Mouse (Mus musculus): Measurements from ENCODE around the gene Hspa1a. TPM values are rescaled to one million over a fixed set of nuclear protein-coding genes. Genes with fewer than 3 reads are reported as not detected.
A peak's percentile ranks its signal among the peaks of the same experiment; 100 is the strongest.
"Not testable (repeated sequence)": the region's sequence is repeated elsewhere in the genome, so short reads cannot be mapped to it uniquely, and the experiment has no call there.

Gene Hspa1a
- total and polyA plus RNA-seq, 2 experiments from 2014 or later = 2.5 to 10.2 TPM

DNA sequence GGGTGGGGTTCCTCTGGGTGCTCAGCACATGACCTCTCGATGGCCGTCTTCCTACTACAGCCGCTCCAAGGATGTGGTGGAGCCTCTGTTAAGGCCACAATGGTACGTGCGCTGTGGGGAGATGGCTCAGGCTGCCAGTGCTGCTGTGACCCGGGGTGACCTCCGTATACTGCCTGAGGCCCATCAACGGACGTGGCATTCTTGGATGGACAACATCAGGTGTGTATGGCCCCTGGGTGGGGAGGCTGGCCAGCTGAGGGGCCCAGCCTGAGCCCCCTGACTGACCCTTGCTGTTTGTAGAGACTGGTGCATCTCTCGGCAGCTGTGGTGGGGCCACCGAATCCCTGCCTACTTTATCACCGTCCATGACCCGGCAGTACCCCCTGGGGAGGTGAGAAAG is 40.5 kb upstream of the Hspa1a start:
- H3K36me3 ChIP-seq (replicated peaks; ENCODE audit: control insufficient read depth, insufficient read depth, low read length) = peaks cover 72% of the 10 kb centered on the region
- no peak overlapping the region for H3K9ac ChIP-seq (replicated peaks; ENCODE audit: low read depth, low read length)
- no peaks in the 10 kb centered on the region for H3K9me3 ChIP-seq (replicated peaks; ENCODE audit: control insufficient read depth, low read length)
- H3K4me1 ChIP-seq (ENCODE audit: control insufficient read depth, insufficient read depth) = peaks cover 11% of the 10 kb centered on the region
- H3K27me3 ChIP-seq (ENCODE audit: control insufficient read depth, insufficient read depth, low read length) = no peaks in the 10 kb centered on the region
- TF ChIP-seq CTCF (IDR thresholded peaks at IDR 0.05; ENCODE audit: low read depth) (no peak), EP300 (IDR thresholded peaks at IDR 0.05; ENCODE audit: low read depth) (no peak)
- no peak overlapping the region for H3K4me2 ChIP-seq (ENCODE audit: low read depth, low read length)
- WGBS = 79% methylated on average over 13 of the region's 13 CpGs
- H3K4me3 ChIP-seq (ENCODE audit: low read depth, low read length) = no peak overlapping the region
- DNase-seq (ENCODE audit: low spot score) (no peak), ATAC-seq (ENCODE audit: insufficient read depth, low read depth) (no peak)
- no peak overlapping the region for H3K27ac ChIP-seq (ENCODE audit: low read depth)

DNA sequence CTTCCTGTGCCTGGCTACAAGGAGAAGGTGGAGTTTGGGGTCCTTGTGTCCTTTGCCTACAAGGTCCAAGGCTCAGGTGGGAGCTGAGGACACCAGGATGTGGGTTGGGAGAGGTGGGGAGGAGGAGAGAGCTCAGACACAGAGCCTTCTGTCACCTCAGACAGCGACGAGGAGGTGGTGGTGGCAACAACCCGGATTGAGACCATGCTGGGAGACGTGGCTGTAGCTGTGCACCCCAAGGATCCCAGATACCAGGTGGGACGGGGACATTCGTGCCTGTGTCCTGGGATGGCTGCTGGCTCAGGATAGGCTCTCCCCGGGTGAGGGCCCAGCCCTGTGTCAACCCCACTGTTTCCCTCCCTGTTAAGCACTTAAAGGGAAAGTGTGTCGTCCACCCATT is 39.5 kb upstream of the Hspa1a start:
- H3K27me3 ChIP-seq (ENCODE audit: control insufficient read depth, insufficient read depth, low read length) = no peaks in the 10 kb centered on the region
- H3K36me3 ChIP-seq (replicated peaks; ENCODE audit: control insufficient read depth, insufficient read depth, low read length) = peaks cover 72% of the 10 kb centered on the region
- no peak overlapping the region for H3K9ac ChIP-seq (replicated peaks; ENCODE audit: low read depth, low read length)
- H3K27ac ChIP-seq (ENCODE audit: low read depth) = no peak overlapping the region
- WGBS = 93% methylated on average over 8 of the region's 8 CpGs
- TF ChIP-seq EP300 (IDR thresholded peaks at IDR 0.05; ENCODE audit: low read depth) (no peak), CTCF (IDR thresholded peaks at IDR 0.05; ENCODE audit: low read depth) (no peak)
- no peak for DNase-seq (ENCODE audit: low spot score)
- no peak overlapping the region for H3K4me3 ChIP-seq (ENCODE audit: low read depth, low read length)
- peaks cover 6% of the 10 kb centered on the region for H3K4me1 ChIP-seq (ENCODE audit: control insufficient read depth, insufficient read depth)
- no peak overlapping the region for H3K4me2 ChIP-seq (ENCODE audit: low read depth, low read length)
- no peaks in the 10 kb centered on the region for H3K9me3 ChIP-seq (replicated peaks; ENCODE audit: control insufficient read depth, low read length)
- ATAC-seq (ENCODE audit: insufficient read depth, low read depth) = no peak

DNA sequence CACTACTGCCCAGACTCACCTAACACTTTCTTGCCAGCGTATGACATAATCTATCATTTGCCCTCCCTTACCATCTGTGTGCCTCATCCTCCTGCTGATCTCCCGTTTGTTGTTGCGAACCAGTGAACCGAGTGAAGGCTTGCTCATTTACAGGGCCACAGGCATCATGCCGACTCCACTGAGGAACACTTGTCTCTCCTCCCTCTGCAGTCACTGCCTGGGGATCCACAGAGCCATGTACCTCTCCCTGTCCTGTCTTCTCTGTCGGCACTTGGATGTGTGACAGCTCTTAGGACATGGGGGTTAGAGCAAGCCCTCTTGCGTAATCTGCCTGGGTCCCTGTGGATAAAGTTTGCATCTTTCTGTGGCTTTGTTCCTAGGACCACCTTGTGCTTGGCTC is 37.6 kb upstream of the Hspa1a start:
- Histone ChIP-seq H3K4me1 (ENCODE audit: control insufficient read depth, insufficient read depth) (no peaks in the 10 kb centered on the region), H3K27ac (ENCODE audit: low read depth) (no peak overlapping the region), H3K4me2 (ENCODE audit: low read depth, low read length) (no peak overlapping the region), H3K27me3 (ENCODE audit: control insufficient read depth, insufficient read depth, low read length) (no peaks in the 10 kb centered on the region), H3K36me3 (replicated peaks; ENCODE audit: control insufficient read depth, insufficient read depth, low read length) (peaks cover 76% of the 10 kb centered on the region), H3K4me3 (ENCODE audit: low read depth, low read length) (no peak overlapping the region), H3K9ac (replicated peaks; ENCODE audit: low read depth, low read length) (no peak overlapping the region), H3K9me3 (replicated peaks; ENCODE audit: control insufficient read depth, low read length) (no peaks in the 10 kb centered on the region)
- TF ChIP-seq EP300 (IDR thresholded peaks at IDR 0.05; ENCODE audit: low read depth) = no peak
- no peak for TF ChIP-seq CTCF (IDR thresholded peaks at IDR 0.05; ENCODE audit: low read depth)
- DNase-seq (ENCODE audit: low spot score) (no peak), ATAC-seq (ENCODE audit: insufficient read depth, low read depth) (no peak)
- 90% methylated on average over 7 of the region's 7 CpGs for WGBS

DNA sequence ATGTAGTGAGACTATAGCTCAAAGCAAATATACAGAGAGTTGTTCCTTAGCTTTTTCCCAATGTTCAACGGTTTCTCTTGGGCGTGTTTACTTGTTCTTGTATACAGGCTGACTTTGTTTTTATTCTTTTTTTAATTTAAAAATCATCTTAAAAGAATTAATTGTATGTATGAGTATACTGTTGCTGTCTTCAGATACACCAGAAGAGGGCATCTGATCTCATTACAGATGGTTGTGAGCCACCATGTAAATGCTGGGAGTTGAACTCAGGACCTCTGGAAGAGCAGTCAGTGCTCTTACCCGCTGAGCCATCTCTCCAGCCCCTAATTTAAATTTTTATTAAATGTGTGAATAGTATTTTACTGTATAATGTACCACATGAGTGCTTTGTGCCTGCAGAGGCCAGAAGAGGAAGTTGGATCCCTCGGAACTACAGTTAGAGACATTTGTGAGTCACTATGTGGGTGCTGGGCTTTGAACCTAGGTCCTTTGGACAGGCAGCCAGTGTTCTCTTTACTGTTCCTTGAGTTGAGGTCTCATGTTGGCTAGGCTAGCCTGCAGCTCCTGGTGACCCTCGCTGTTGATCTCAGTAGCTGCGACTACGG is 35.5 kb upstream of the Hspa1a start:
- Histone ChIP-seq H3K4me1 (ENCODE audit: control insufficient read depth, insufficient read depth) (peaks cover 4% of the 10 kb centered on the region), H3K4me3 (ENCODE audit: low read depth, low read length) (no peak overlapping the region), H3K27me3 (ENCODE audit: control insufficient read depth, insufficient read depth, low read length) (no peaks in the 10 kb centered on the region), H3K27ac (ENCODE audit: low read depth) (no peak overlapping the region), H3K36me3 (replicated peaks; ENCODE audit: control insufficient read depth, insufficient read depth, low read length) (peaks cover 61% of the 10 kb centered on the region), H3K9ac (replicated peaks; ENCODE audit: low read depth, low read length) (no peak overlapping the region), H3K4me2 (ENCODE audit: low read depth, low read length) (no peak overlapping the region), H3K9me3 (replicated peaks; ENCODE audit: control insufficient read depth, low read length) (no peaks in the 10 kb centered on the region)
- WGBS = 91% methylated on average over 7 of the region's 7 CpGs
- ATAC-seq (ENCODE audit: insufficient read depth, low read depth) = no peak
- DNase-seq (ENCODE audit: low spot score) = no peak
- TF ChIP-seq EP300 (IDR thresholded peaks at IDR 0.05; ENCODE audit: low read depth) = no peak
- 0 out of 2 replicates have a peak, but pooled peaks have one; percentile 6 for TF ChIP-seq CTCF (IDR thresholded peaks at IDR 0.05; ENCODE audit: low read depth)

DNA sequence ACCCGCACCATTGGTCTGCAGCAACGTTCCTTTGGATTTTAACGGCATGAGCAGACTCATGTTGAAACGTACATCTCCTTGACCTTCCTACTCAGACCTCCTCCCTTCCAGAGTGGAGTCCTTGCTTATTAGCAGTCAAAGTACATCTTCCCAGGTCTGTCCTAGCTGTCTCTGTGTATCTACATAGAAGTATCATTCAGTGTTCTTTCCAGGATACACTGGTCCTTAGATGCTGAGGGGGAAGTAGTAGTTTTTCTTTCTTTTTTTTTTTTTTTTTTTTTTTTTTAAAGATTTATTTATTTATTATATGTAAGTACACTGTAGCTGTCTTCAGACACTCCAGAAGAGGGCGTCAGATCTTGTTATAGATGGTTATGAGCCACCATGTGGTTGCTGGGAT is 33.9 kb upstream of the Hspa1a start:
- 94% methylated on average over 4 of the region's 5 CpGs for WGBS

DNA sequence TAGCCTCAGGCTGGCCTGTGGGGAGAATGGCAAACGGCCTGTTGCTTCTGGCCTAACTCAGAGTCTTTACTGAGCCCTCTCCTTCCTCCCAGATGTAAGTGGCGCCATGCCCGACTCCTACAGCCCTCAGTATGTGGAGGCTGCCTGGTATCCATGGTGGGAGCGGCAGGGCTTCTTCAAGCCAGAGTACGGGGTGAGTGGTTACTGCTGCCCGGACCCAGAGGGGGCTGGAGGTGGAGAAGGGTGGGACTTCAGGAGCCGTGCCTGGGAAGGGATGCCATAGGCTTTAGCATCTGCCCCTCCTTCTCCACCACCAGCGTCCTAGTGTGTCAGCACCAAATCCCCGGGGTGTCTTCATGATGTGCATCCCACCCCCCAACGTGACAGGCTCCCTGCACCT is 33.2 kb upstream of the Hspa1a start:
- WGBS = 86% methylated on average over 10 of the region's 10 CpGs
- H3K4me2 ChIP-seq (ENCODE audit: low read depth, low read length) = no peak overlapping the region
- no peak for DNase-seq (ENCODE audit: low spot score)

More for the DNA sequence above, 33.9 kb upstream of the Hspa1a start:
- H3K27me3 ChIP-seq (ENCODE audit: control insufficient read depth, insufficient read depth, low read length); H3K27ac ChIP-seq (ENCODE audit: low read depth); H3K4me3 ChIP-seq (ENCODE audit: low read depth, low read length); DNase-seq (ENCODE audit: low spot score); H3K4me2 ChIP-seq (ENCODE audit: low read depth, low read length); H3K9me3 ChIP-seq (replicated peaks; ENCODE audit: control insufficient read depth, low read length); H3K9ac ChIP-seq (replicated peaks; ENCODE audit: low read depth, low read length); ATAC-seq (ENCODE audit: insufficient read depth, low read depth): not testable (repeated sequence)
- Histone ChIP-seq H3K36me3 (replicated peaks; ENCODE audit: control insufficient read depth, insufficient read depth, low read length) (peaks cover 45% of the 10 kb centered on the region), H3K4me1 (ENCODE audit: control insufficient read depth, insufficient read depth) (peaks cover 12% of the 10 kb centered on the region)

More for the DNA sequence above, 33.2 kb upstream of the Hspa1a start:
- H3K27ac ChIP-seq (ENCODE audit: low read depth) = no peak overlapping the region
- H3K9me3 ChIP-seq (replicated peaks; ENCODE audit: control insufficient read depth, low read length) = no peaks in the 10 kb centered on the region
- H3K36me3 ChIP-seq (replicated peaks; ENCODE audit: control insufficient read depth, insufficient read depth, low read length) = peaks cover 38% of the 10 kb centered on the region
- H3K4me3 ChIP-seq (ENCODE audit: low read depth, low read length) = no peak overlapping the region
- peaks cover 12% of the 10 kb centered on the region for H3K4me1 ChIP-seq (ENCODE audit: control insufficient read depth, insufficient read depth)
- no peak overlapping the region for H3K9ac ChIP-seq (replicated peaks; ENCODE audit: low read depth, low read length)
- no peak for ATAC-seq (ENCODE audit: insufficient read depth, low read depth)
- TF ChIP-seq EP300 (IDR thresholded peaks at IDR 0.05; ENCODE audit: low read depth) (no peak), CTCF (IDR thresholded peaks at IDR 0.05; ENCODE audit: low read depth) (no peak)
- H3K27me3 ChIP-seq (ENCODE audit: control insufficient read depth, insufficient read depth, low read length) = no peaks in the 10 kb centered on the region

All from heart, postnatal 0 days (tissue).